Mouse (Mus musculus) liver, adult 2 months (tissue): ENCODE data around the gene Serpinb2. TPM values are rescaled to one million over a fixed set of nuclear protein-coding genes. Genes with fewer than 3 reads are reported as not detected.

ENCODE experiments used
- DNase-seq: peaks from one replicate; pipeline ENCODE4 v3.0.0-alpha.2; 2011; ENCODE audit warnings: low read depth, low spot score; ENCODE audit errors: extremely low read depth
- H3K27ac ChIP-seq: fragments of 200-500 bp; replicated peaks from 2 replicates; pipeline ENCODE4 v1.5.1; 2012; ENCODE audit warnings: low read depth, mild to moderate bottlenecking, control low read depth, inconsistent platforms, low read length; ENCODE audit not compliant: insufficient read depth
- H3K27me3 ChIP-seq: fragments of 200-500 bp; 2 replicates; pipeline ENCODE4 v1.6.1; 2012; ENCODE audit warnings: mild to moderate bottlenecking, moderate library complexity, low read length, inconsistent platforms; ENCODE audit not compliant: control insufficient read depth, insufficient read depth
- H3K36me3 ChIP-seq: fragments of 200-500 bp; 2 replicates; pipeline ENCODE4 v1.6.1; 2012; ENCODE audit warnings: low read length, inconsistent platforms; ENCODE audit not compliant: control insufficient read depth, insufficient read depth
- H3K4me1 ChIP-seq: fragments of 200-500 bp; 2 replicates; pipeline ENCODE4 v1.6.1; 2011; ENCODE audit warnings: low read length; ENCODE audit not compliant: control insufficient read depth, insufficient read depth
- H3K4me3 ChIP-seq: fragments of 200-500 bp; 2 replicates; pipeline ENCODE4 v1.5.1; 2011; ENCODE audit warnings: low read depth, mild to moderate bottlenecking, control low read depth, low read length, moderate library complexity; ENCODE audit not compliant: insufficient read depth
- H3K79me2 ChIP-seq: fragments of 200-500 bp; 2 replicates; pipeline ENCODE4 v1.6.1; 2012; ENCODE audit warnings: inconsistent platforms, mild to moderate bottlenecking, low read length, moderate library complexity; ENCODE audit not compliant: control insufficient read depth, insufficient read depth
- H3K9ac ChIP-seq: fragments of 200-500 bp; 2 replicates; pipeline ENCODE4 v1.6.1; 2012; ENCODE audit warnings: low read depth, mild to moderate bottlenecking, control low read depth, inconsistent platforms, low read length
- CTCF ChIP-seq: fragments of 200-500 bp; IDR thresholded peaks from 2 replicates; pipeline ENCODE4 v1.5.1; 2011; ENCODE audit warnings: low read depth, low read length, control low read depth
- POLR2A ChIP-seq: fragments of 200-500 bp; IDR thresholded peaks from 2 replicates; pipeline ENCODE4 v1.6.1; 2011; ENCODE audit warnings: low read length, control low read depth; ENCODE audit not compliant: insufficient read depth; ENCODE audit errors: extremely low read depth
- WGBS: fragments of 180-500 bp; shearing (Covaris S2); methylation state at CpG from one replicate; pipeline ENCODE4 v1.1.7; 2018; 5-methylcytosine and 5-hydroxymethylcytosine counted together
- polyA plus RNA-seq: library from polyadenylated mRNA; depleted of rRNA; stranded (reverse); fragments of >200 nt; gene quantifications from 2 replicates; pipeline ENCODE4 v1.2.3, GENCODE M21; 2012
- total RNA-seq: library from RNA; depleted of rRNA; stranded (reverse); fragments of >200 nt; gene quantifications from 2 replicates; pipeline ENCODE4 v1.2.3, GENCODE M21; 2014

Serpinb2 gene
- total and polyA plus RNA-seq, 2 experiments = not detected

DNA sequence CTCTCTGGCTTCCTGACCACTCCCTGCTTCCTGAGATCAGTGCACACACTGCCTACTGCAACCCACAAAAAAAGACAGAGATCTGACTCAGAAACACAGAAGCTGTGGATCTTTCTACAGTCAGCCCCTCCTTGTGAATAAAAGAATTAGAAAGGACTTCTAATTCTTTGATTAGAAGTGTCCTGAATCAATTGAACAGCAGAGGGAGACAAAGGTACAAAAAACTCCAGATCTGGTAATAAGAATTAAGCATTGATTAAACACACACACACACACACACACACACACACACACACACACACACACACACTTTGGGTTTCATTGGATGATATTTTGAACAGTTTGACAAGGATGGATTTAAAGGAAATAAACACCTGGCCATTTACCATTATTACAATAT is 54.4 kb downstream of the Serpinb2 start:
- DNase-seq = peak; percentile 49
- H3K36me3 ChIP-seq = no peaks in the 10 kb centered on the region
- no peaks in the 10 kb centered on the region for H3K79me2 ChIP-seq
- H3K4me1 ChIP-seq = no peaks in the 10 kb centered on the region
- H3K27me3 ChIP-seq = no peaks in the 10 kb centered on the region
- TF ChIP-seq POLR2A = no peak
- peak; percentile 26; the same call in 1 of the 2 replicates for TF ChIP-seq CTCF
- H3K9ac ChIP-seq = no peak overlapping the region
- no peak overlapping the region for H3K4me3 ChIP-seq
- H3K27ac ChIP-seq = no peak overlapping the region

DNA sequence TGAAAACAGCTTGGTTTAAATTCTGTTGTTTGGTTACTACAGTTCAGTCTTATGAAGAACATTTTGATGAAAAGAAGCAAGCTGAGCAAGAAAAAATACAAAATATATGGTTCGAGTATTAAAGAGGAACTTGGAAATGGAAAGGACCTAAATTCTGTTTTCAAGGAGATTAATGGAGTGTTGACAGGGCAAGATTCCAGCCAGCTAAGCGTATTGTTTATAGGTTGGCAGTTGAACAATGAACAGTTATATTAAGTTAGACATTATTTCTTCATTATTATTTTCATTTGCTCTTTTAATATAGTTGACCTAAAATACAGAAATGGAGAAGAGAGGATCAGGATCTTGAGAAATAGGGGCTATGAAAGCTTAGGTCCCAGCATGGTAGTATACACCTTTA is 64.9 kb downstream of the Serpinb2 start:
- no peaks in the 10 kb centered on the region for H3K36me3 ChIP-seq
- H3K27ac ChIP-seq = no peak overlapping the region
- no peak for DNase-seq
- no peak overlapping the region for H3K4me3 ChIP-seq
- no peaks in the 10 kb centered on the region for H3K4me1 ChIP-seq
- no peak for TF ChIP-seq CTCF
- no peak for TF ChIP-seq POLR2A
- H3K27me3 ChIP-seq = no peaks in the 10 kb centered on the region
- H3K79me2 ChIP-seq = no peaks in the 10 kb centered on the region
- H3K9ac ChIP-seq = no peak overlapping the region
- 74% methylated on average over 2 of the region's 2 CpGs for WGBS

DNA sequence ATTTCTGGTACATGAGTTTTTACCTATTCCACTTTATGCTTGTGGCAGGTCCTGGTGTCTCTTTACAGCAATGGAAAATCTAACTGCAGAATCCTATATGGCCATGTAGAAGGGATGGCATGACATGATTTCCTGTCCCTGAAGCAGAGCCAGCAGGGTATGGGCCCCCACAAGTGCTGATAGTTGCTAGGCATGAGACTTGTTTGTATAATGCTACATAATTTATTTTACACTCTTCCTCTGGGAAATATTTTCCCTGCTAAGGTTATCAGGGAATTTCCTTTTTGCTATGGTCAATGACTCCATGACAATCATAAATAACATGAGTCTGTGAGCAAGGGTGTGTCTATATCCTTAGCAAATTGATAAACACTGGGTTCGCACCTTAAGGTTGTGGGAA is 66.3 kb downstream of the Serpinb2 start:
- DNase-seq = no peak
- no peaks in the 10 kb centered on the region for H3K36me3 ChIP-seq
- H3K27me3 ChIP-seq = no peaks in the 10 kb centered on the region
- H3K4me3 ChIP-seq = no peak overlapping the region
- no peaks in the 10 kb centered on the region for H3K79me2 ChIP-seq
- TF ChIP-seq CTCF = no peak
- TF ChIP-seq POLR2A = no peak
- H3K27ac ChIP-seq = no peak overlapping the region
- H3K4me1 ChIP-seq = no peaks in the 10 kb centered on the region
- no peak overlapping the region for H3K9ac ChIP-seq
- 57% methylated on average over 1 of the region's 1 CpGs for WGBS

DNA sequence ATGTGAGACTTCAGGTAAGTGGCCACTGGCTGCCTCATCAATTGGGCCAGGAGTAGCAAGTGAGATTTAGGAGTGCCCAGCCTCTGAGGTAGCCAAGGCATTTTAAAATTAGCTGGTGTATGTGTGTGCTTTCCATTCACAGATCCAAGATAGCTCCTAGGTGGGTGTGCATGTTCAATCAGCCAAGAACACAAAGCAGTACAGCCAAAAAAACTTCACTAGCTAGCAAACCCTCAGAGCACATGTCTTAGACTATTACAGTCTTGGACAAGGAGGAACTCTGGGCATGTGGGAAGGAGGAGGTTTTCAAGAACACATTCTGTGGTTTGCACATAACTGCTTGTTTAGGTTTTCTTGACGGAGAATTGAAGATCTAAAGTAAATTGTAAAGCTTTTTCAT is 70.0 kb downstream of the Serpinb2 start:
- DNase-seq = no peak
- H3K9ac ChIP-seq = no peak overlapping the region
- H3K4me3 ChIP-seq = no peak overlapping the region
- H3K4me1 ChIP-seq = no peaks in the 10 kb centered on the region
- TF ChIP-seq CTCF (no peak), POLR2A (no peak)
- H3K36me3 ChIP-seq = no peaks in the 10 kb centered on the region
- no peaks in the 10 kb centered on the region for H3K27me3 ChIP-seq
- no peaks in the 10 kb centered on the region for H3K79me2 ChIP-seq
- H3K27ac ChIP-seq = no peak overlapping the region
- 79% methylated on average over 1 of the region's 1 CpGs for WGBS

DNA sequence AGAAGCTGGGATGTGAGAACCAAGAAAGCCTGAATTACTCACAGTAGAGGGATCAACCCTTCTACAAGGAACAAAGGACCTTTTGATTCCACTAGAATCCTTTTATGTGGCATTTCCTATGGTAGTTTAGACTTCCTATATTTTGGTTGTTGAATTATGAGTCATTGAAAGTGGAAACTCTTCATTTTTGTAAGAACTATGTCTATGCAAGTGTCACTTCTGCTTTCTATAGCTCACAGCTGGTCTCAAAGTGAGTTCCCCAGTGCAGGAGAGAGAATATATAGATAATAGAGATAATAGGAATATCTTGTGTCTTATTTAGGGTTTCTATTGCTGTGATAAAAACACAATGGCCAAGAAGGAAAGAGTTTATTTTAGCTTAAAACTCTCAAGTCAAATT is 71.7 kb downstream of the Serpinb2 start:
- Histone ChIP-seq H3K36me3 (no peaks in the 10 kb centered on the region), H3K9ac (no peak overlapping the region), H3K79me2 (no peaks in the 10 kb centered on the region), H3K4me1 (no peaks in the 10 kb centered on the region), H3K27ac (no peak overlapping the region), H3K4me3 (no peak overlapping the region), H3K27me3 (no peaks in the 10 kb centered on the region)
- TF ChIP-seq POLR2A (no peak), CTCF (no peak)
- no peak for DNase-seq

DNA sequence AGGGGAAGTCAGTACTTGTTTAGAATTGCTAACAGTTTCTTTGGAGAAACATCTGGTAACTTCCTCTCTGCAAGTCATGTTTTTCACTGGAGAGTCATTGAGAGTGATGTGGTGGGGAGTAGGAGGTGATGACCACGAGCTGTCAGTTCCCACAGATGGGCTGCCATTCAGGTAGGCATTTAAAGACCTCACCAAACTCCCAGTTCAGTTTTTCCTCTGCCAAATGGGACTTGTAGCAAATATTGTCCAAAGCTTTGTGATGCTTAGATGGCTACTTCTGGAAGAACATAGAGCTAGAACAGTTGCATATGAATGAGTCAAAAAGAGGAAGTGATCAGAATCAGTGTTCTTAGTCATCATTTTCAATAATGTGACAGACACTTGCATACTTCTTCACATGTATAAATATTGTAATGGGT is 72.7 kb downstream of the Serpinb2 start:
- Histone ChIP-seq H3K4me1 (no peaks in the 10 kb centered on the region), H3K9ac (no peak overlapping the region), H3K4me3 (no peak overlapping the region), H3K79me2 (no peaks in the 10 kb centered on the region), H3K36me3 (no peaks in the 10 kb centered on the region), H3K27ac (no peak overlapping the region), H3K27me3 (no peaks in the 10 kb centered on the region)
- WGBS = 52% methylated on average over 1 of the region's 1 CpGs
- TF ChIP-seq CTCF = no peak
- TF ChIP-seq POLR2A = no peak
- DNase-seq = peak; percentile 33
